Mouse (Mus musculus) midbrain, embryonic 11.5 days (tissue): ENCODE measurements around the gene Nek2. TPM values are rescaled to one million over a fixed set of nuclear protein-coding genes. Genes with fewer than 3 reads are reported as not detected.

Source experiments
- ATAC-seq: fragments of 200-750 bp; cut with Nextera tagmentation; 2 replicates; pipeline ENCODE4 v1.8.0; 2017; ENCODE audit warnings: moderate TSS enrichment, moderate library complexity; ENCODE audit not compliant: low FRiP score
- DNase-seq: peaks from one replicate; pipeline ENCODE4 v3.0.0; 2015; ENCODE audit warnings: low spot score; ENCODE audit errors: missing footprints
- H3K27ac ChIP-seq: fragments of 300-500 bp; sonication (generic); 2 replicates; pipeline ENCODE4 v1.5.1; 2014; ENCODE audit warnings: low read depth, low read length
- H3K27me3 ChIP-seq: fragments of 300-500 bp; sonication (generic); 2 replicates; pipeline ENCODE4 v1.6.1; 2014; ENCODE audit warnings: mild to moderate bottlenecking, low read length, moderate library complexity, mixed read lengths; ENCODE audit not compliant: control insufficient read depth, insufficient read depth
- H3K36me3 ChIP-seq: fragments of 300-500 bp; sonication (generic); 2 replicates; pipeline ENCODE4 v1.6.1; 2014; ENCODE audit warnings: mild to moderate bottlenecking, low read length, moderate library complexity, mixed read lengths; ENCODE audit not compliant: control insufficient read depth, insufficient read depth
- H3K4me1 ChIP-seq: fragments of 300-500 bp; sonication (generic); 2 replicates; pipeline ENCODE4 v1.6.1; 2014; ENCODE audit warnings: low read length; ENCODE audit not compliant: control insufficient read depth, insufficient read depth
- H3K4me2 ChIP-seq: fragments of 300-500 bp; sonication (generic); 2 replicates; pipeline ENCODE4 v1.6.1; 2014; ENCODE audit warnings: mild to moderate bottlenecking, moderate library complexity
- H3K4me3 ChIP-seq: fragments of 300-500 bp; sonication (generic); 2 replicates; pipeline ENCODE4 v1.5.1; 2014; ENCODE audit warnings: low read depth, low read length
- H3K9ac ChIP-seq: fragments of 300-500 bp; sonication (generic); 2 replicates; pipeline ENCODE4 v1.6.1; 2014; ENCODE audit warnings: low read length
- H3K9me3 ChIP-seq: fragments of 300-500 bp; sonication (generic); 2 replicates; pipeline ENCODE4 v1.6.1; 2016; ENCODE audit warnings: low read length; ENCODE audit not compliant: control insufficient read depth
- WGBS: fragments of 180-500 bp; shearing (Covaris S2); extraction: QIAGEN DNeasy Blood & Tissue Kit; methylation state at CpG from one replicate; pipeline ENCODE4 v1.1.7; 2014; 5-methylcytosine and 5-hydroxymethylcytosine counted together
- polyA plus RNA-seq: library from polyadenylated mRNA; unstranded; fragments of >200 nt; fragmentation: Nextera tagmentation; extraction: Ambion mirVana; gene quantifications from 2 replicates; pipeline ENCODE4 v1.2.1, GENCODE M21; 2014

Gene Nek2
- polyA plus RNA-seq, 1 experiment from 2014 or later: 51.7 TPM

GRCm38 (mm10) chr1:191861247-191861646 is 40.0 kb downstream of the Nek2 start:
- no peaks in the 10 kb centered on the region for H3K4me1 ChIP-seq
- H3K27ac ChIP-seq: no peak overlapping the region
- H3K9ac ChIP-seq: no peak overlapping the region
- no peak overlapping the region for H3K4me3 ChIP-seq
- H3K9me3 ChIP-seq: no peaks in the 10 kb centered on the region
- ATAC-seq (no peak), DNase-seq (no peak)
- 88% methylated on average over 5 of the region's 5 CpGs for WGBS
- no peaks in the 10 kb centered on the region for H3K36me3 ChIP-seq
- H3K4me2 ChIP-seq: no peak overlapping the region
- no peaks in the 10 kb centered on the region for H3K27me3 ChIP-seq

DNA sequence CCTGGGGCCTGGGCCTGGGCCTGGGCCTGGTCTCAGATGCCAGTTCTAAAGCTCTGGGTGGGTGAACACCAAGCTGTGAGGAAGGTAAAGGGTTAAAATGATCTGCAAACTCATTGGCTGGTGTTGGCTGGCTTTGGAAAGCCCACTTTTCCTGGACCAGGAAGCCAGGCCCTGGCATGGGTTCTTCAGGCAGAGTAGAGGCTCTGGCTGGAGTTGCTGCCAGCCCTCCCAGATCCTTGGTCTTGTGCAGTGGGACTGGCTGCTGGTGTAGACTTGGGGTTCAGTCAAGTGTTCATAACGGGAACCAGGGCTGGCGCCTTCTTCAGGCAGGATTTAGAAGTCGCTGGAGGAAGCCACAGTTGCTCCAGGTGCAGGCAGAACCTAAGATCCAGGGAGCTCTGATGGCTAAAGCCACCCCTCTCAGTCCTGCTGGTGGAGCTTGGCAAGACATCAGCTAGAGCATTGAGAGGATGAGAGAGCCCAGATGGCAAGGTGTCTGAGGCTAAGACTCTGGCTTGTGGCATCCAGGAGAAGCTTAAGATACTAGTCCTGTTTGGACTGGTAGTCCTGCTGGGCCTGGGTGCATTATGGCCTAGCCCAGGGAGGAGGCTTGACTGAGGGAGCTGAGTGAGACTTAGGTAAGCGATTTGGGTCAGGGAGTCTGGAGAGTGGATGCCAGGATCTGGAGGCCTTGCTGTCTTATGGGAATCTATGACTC is 42.7 kb downstream of the Nek2 start:
- H3K27me3 ChIP-seq: no peaks in the 10 kb centered on the region
- DNase-seq (no peak), ATAC-seq (no peak)
- WGBS: 81% methylated on average over 4 of the region's 4 CpGs
- H3K4me3 ChIP-seq: no peak overlapping the region
- H3K9me3 ChIP-seq: no peaks in the 10 kb centered on the region
- H3K27ac ChIP-seq: no peak overlapping the region
- H3K4me2 ChIP-seq: no peak overlapping the region
- no peak overlapping the region for H3K9ac ChIP-seq
- H3K36me3 ChIP-seq: no peaks in the 10 kb centered on the region
- no peaks in the 10 kb centered on the region for H3K4me1 ChIP-seq

- H3K9ac ChIP-seq: no peak overlapping the region
- no peak overlapping the region for H3K27ac ChIP-seq
- 83% methylated on average over 8 of the region's 8 CpGs for WGBS
- ATAC-seq (no peak), DNase-seq (no peak)
- no peaks in the 10 kb centered on the region for H3K4me1 ChIP-seq
- H3K4me3 ChIP-seq: no peak overlapping the region
- H3K9me3 ChIP-seq: no peaks in the 10 kb centered on the region
- H3K4me2 ChIP-seq: no peak overlapping the region
- no peaks in the 10 kb centered on the region for H3K27me3 ChIP-seq
- no peaks in the 10 kb centered on the region for H3K36me3 ChIP-seq
Observed at GRCm38 (mm10) chr1:191864551-191865027, 43.3 kb downstream of the Nek2 start.

DNA sequence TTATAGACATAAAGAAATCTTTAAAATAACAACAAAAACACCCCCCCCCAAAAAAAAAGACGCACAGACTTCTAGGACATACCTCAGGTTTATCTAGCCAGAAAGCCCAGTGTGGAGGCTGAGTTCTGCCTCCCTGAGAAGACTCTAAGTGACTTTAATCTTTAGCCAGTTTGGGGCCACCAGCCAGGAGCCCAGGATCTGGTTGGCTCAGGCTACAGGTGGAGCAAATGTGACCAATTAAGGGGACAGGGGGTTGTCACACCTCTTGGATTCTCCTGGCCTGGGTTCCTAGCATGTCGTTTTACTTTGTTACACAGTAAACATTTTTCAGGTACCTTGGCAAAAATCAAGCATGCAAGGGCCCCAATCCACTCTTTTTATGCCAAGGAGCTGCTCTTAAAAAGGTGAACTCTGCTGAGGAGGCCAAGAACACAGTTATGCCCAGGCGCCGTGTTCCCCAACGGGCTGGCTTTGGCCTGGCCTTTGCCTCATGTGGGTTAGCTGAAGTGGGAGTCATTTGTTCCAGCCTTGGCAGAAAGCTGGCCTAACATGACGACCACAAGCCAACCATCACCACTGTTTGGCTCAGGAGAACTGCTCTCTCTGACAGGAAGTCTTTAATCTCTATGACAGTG is 50.9 kb downstream of the Nek2 start:
- ATAC-seq: no peak
- Histone ChIP-seq H3K36me3 (no peaks in the 10 kb centered on the region), H3K9ac (no peak overlapping the region), H3K27ac (no peak overlapping the region), H3K4me3 (no peak overlapping the region), H3K27me3 (no peaks in the 10 kb centered on the region), H3K4me2 (no peak overlapping the region), H3K9me3 (no peaks in the 10 kb centered on the region), H3K4me1 (no peaks in the 10 kb centered on the region)
- 84% methylated on average over 6 of the region's 6 CpGs for WGBS
- no peak for DNase-seq

GRCm38 (mm10) chr1:191875006-191875405 is 53.8 kb downstream of the Nek2 start:
- 89% methylated on average over 7 of the region's 7 CpGs for WGBS
- Histone ChIP-seq H3K36me3 (no peaks in the 10 kb centered on the region), H3K4me1 (no peaks in the 10 kb centered on the region), H3K27ac (no peak overlapping the region), H3K9ac (no peak overlapping the region), H3K27me3 (no peaks in the 10 kb centered on the region), H3K4me2 (no peak overlapping the region), H3K4me3 (no peak overlapping the region), H3K9me3 (no peaks in the 10 kb centered on the region)
- no peak for ATAC-seq
- no peak for DNase-seq

GRCm38 (mm10) chr1:191875683-191876305 is 54.5 kb downstream of the Nek2 start:
- ATAC-seq (no peak), DNase-seq (no peak)
- Histone ChIP-seq H3K36me3 (no peaks in the 10 kb centered on the region), H3K4me2 (no peak overlapping the region), H3K27ac (no peak overlapping the region), H3K9ac (no peak overlapping the region), H3K4me1 (no peaks in the 10 kb centered on the region), H3K4me3 (no peak overlapping the region), H3K27me3 (no peaks in the 10 kb centered on the region), H3K9me3 (no peaks in the 10 kb centered on the region)
- WGBS: 79% methylated on average over 9 of the region's 9 CpGs

- no peak for DNase-seq
- WGBS: 76% methylated on average over 10 of the region's 10 CpGs
- no peak for ATAC-seq
- H3K27me3 ChIP-seq: no peaks in the 10 kb centered on the region
- H3K9ac ChIP-seq: no peak overlapping the region
- H3K9me3 ChIP-seq: no peaks in the 10 kb centered on the region
- H3K4me3 ChIP-seq: no peak overlapping the region
- no peak overlapping the region for H3K27ac ChIP-seq
- no peaks in the 10 kb centered on the region for H3K36me3 ChIP-seq
- no peaks in the 10 kb centered on the region for H3K4me1 ChIP-seq
- H3K4me2 ChIP-seq: no peak overlapping the region
Observed at GRCm38 (mm10) chr1:191877681-191878080, 56.4 kb downstream of the Nek2 start.

- Histone ChIP-seq H3K4me3 (no peak overlapping the region), H3K4me2 (no peak overlapping the region), H3K9ac (no peak overlapping the region), H3K36me3 (no peaks in the 10 kb centered on the region), H3K27me3 (no peaks in the 10 kb centered on the region), H3K4me1 (no peaks in the 10 kb centered on the region), H3K9me3 (no peaks in the 10 kb centered on the region), H3K27ac (no peak overlapping the region)
- peak; percentile 53 for DNase-seq
- 65% methylated on average over 4 of the region's 4 CpGs for WGBS
- ATAC-seq: no peak
Observed at GRCm38 (mm10) chr1:191878518-191878921, 57.3 kb downstream of the Nek2 start.

- Histone ChIP-seq H3K27ac (no peak overlapping the region), H3K9me3 (no peaks in the 10 kb centered on the region), H3K36me3 (no peaks in the 10 kb centered on the region), H3K27me3 (no peaks in the 10 kb centered on the region), H3K9ac (no peak overlapping the region), H3K4me3 (no peak overlapping the region), H3K4me1 (no peaks in the 10 kb centered on the region), H3K4me2 (no peak overlapping the region)
- 98% methylated on average over 3 of the region's 3 CpGs for WGBS
- ATAC-seq (no peak), DNase-seq (peak; percentile 49)
Observed at GRCm38 (mm10) chr1:191880247-191880646, 59.0 kb downstream of the Nek2 start.
